Mouse (Mus musculus) ES-E14 (cell line): ENCODE results near the gene Cx3cr1. TPM values are rescaled to one million over a fixed set of nuclear protein-coding genes. Genes with fewer than 3 reads are reported as not detected.

Source experiments
- DNase-seq: peaks from one replicate; pipeline ENCODE4 v3.0.0-alpha.2; 2013; ENCODE audit warnings: low read depth, low spot score
- H3K27ac ChIP-seq: 2 replicates; pipeline ENCODE4 v1.5.1; 2012; ENCODE audit warnings: low read depth, mild to moderate bottlenecking, low read length, moderate library complexity, mixed read lengths; ENCODE audit not compliant: poor library complexity, insufficient read depth, severe bottlenecking
- H3K36me3 ChIP-seq: 2 replicates; pipeline ENCODE4 v1.6.1; 2012; ENCODE audit warnings: mild to moderate bottlenecking, low read length, moderate library complexity, mixed read lengths; ENCODE audit not compliant: control insufficient read depth, poor library complexity, insufficient read depth, severe bottlenecking
- H3K4me1 ChIP-seq, 2 experiments: fragments of 150-350 bp in 1 of 2; sonication (generic) in 1 of 2; 2 replicates each; pipeline ENCODE4 v1.6.1; 2012; ENCODE audit warnings: low read length in 2 of 2, mild to moderate bottlenecking in 1 of 2, mixed read lengths in 1 of 2; ENCODE audit not compliant: control insufficient read depth in 2 of 2, insufficient read depth in 2 of 2, poor library complexity in 1 of 2
- H3K4me3 ChIP-seq, 2 experiments: fragments of 150-350 bp in 1 of 2; sonication (generic) in 1 of 2; 2 replicates each; pipeline ENCODE4 v1.5.1; 2012; ENCODE audit warnings: low read length in 2 of 2, low read depth in 1 of 2, mild to moderate bottlenecking in 1 of 2, mixed read lengths in 1 of 2; ENCODE audit not compliant: insufficient read depth in 1 of 2, poor library complexity in 1 of 2, severe bottlenecking in 1 of 2
- H3K9ac ChIP-seq: 2 replicates; pipeline ENCODE4 v1.6.1; 2012; ENCODE audit warnings: low read depth, mild to moderate bottlenecking, low read length, mixed read lengths; ENCODE audit not compliant: poor library complexity, insufficient read depth, severe bottlenecking
- H3K9me3 ChIP-seq: fragments of 150-350 bp; sonication (generic); 2 replicates; pipeline ENCODE4 v1.6.1; 2012; ENCODE audit warnings: low read depth, mild to moderate bottlenecking, low read length; ENCODE audit not compliant: control insufficient read depth, insufficient read depth
- CHD2 ChIP-seq: IDR thresholded peaks from 2 replicates; pipeline ENCODE4 v1.6.1; 2014; ENCODE audit warnings: mild to moderate bottlenecking, low read depth, low read length, inconsistent platforms
- HCFC1 ChIP-seq: IDR thresholded peaks from 2 replicates; pipeline ENCODE4 v1.6.1; 2012; ENCODE audit warnings: low read length, inconsistent platforms, borderline replicate concordance; ENCODE audit not compliant: insufficient read depth
- MAFK ChIP-seq: IDR thresholded peaks from 2 replicates; pipeline ENCODE4 v1.6.1; 2014; ENCODE audit warnings: mild to moderate bottlenecking, low read depth, low read length, inconsistent platforms; ENCODE audit not compliant: insufficient read depth
- ZC3H11A ChIP-seq: IDR thresholded peaks from 2 replicates; pipeline ENCODE4 v1.6.1; 2012; ENCODE audit warnings: low read depth, mild to moderate bottlenecking, inconsistent platforms, low read length, borderline replicate concordance
- ZNF384 ChIP-seq: IDR thresholded peaks from 2 replicates; pipeline ENCODE4 v1.6.1; 2012; ENCODE audit warnings: low read depth, low read length, inconsistent platforms
- in situ Hi-C, 2 experiments: fragments of 600-800 bp; cut with MboI; formaldehyde crosslinking; loops; one replicate each; pipeline ENCODE4 v1.15.1; 2025; ENCODE audit warnings: low sequenced_read_pairs in 2 of 2, inconsistent platforms in 1 of 2; ENCODE audit not compliant: unreplicated experiment in 2 of 2
- total RNA-seq: library from RNA; depleted of rRNA; stranded (reverse); fragments of 300-350 nt; gene quantifications from 2 replicates; pipeline ENCODE4 v1.2.3, GENCODE M21; 2012

Cx3cr1 gene
- total RNA-seq, 1 experiment, result 0.09 TPM

- Histone ChIP-seq H3K4me3 (peak overlapping the region; percentile 52 to 58), H3K9me3 (no peaks in the 10 kb centered on the region), H3K4me1 (peaks cover 14 to 29% of the 10 kb centered on the region in 2 experiments), H3K36me3 (no peaks in the 10 kb centered on the region), H3K27ac (peak overlapping the region; percentile 41; the same call in 1 of the 2 replicates), H3K9ac (peak overlapping the region; percentile 67)
- DNase-seq, result peak; percentile 93
- in situ Hi-C loops, result no loop called here
- no peak for TF ChIP-seq ZNF384
- TF ChIP-seq ZC3H11A, result no peak
- TF ChIP-seq MAFK, result no peak
- TF ChIP-seq HCFC1, result no peak
- no peak for TF ChIP-seq CHD2
Observed at GRCm38 (mm10) chr9:120010781-120011511, 58.7 kb downstream of the Cx3cr1 start.

GRCm38 (mm10) chr9:120009871-120010270 is 59.8 kb downstream of the Cx3cr1 start:
- in situ Hi-C loops, result no loop called here
- peaks cover 14 to 32% of the 10 kb centered on the region in 2 experiments for H3K4me1 ChIP-seq
- no peaks in the 10 kb centered on the region for H3K36me3 ChIP-seq
- no peaks in the 10 kb centered on the region for H3K9me3 ChIP-seq
- H3K4me3 ChIP-seq, result no peak overlapping the region
- TF ChIP-seq MAFK (no peak), ZC3H11A (no peak), HCFC1 (no peak), CHD2 (no peak), ZNF384 (no peak)
- no peak for DNase-seq
- H3K9ac ChIP-seq, result no peak overlapping the region
- peak overlapping the region; percentile 51; the same call in 1 of the 2 replicates for H3K27ac ChIP-seq

- Histone ChIP-seq H3K9me3 (no peaks in the 10 kb centered on the region), H3K4me3 (no peak overlapping the region), H3K27ac (peak overlapping the region; percentile 51; the same call in 1 of the 2 replicates), H3K4me1 (peaks cover 14 to 32% of the 10 kb centered on the region in 2 experiments), H3K36me3 (no peaks in the 10 kb centered on the region), H3K9ac (no peak overlapping the region; the same call in 1 of the 2 replicates)
- DNase-seq, result peak; percentile 54
- in situ Hi-C loops, result no loop called here
- TF ChIP-seq ZC3H11A, result no peak
- TF ChIP-seq HCFC1, result no peak
- TF ChIP-seq MAFK, result no peak
- no peak for TF ChIP-seq CHD2
- TF ChIP-seq ZNF384, result no peak
Observed at GRCm38 (mm10) chr9:120009226-120009841, 60.3 kb downstream of the Cx3cr1 start.

- Histone ChIP-seq H3K4me1 (peaks cover 8 to 34% of the 10 kb centered on the region in 2 experiments; a peak in 3 of 4 replicates), H3K9me3 (no peaks in the 10 kb centered on the region), H3K36me3 (no peaks in the 10 kb centered on the region), H3K27ac (0 out of 2 replicates have a peak overlapping the region, but pooled peaks have one; percentile 8), H3K9ac (no peak overlapping the region; the same call in 1 of the 2 replicates), H3K4me3 (no peak overlapping the region)
- in situ Hi-C loops, result no loop called here
- no peak for TF ChIP-seq HCFC1
- no peak for TF ChIP-seq ZNF384
- TF ChIP-seq MAFK, result no peak
- TF ChIP-seq ZC3H11A, result no peak
- no peak for TF ChIP-seq CHD2
- no peak for DNase-seq
Observed at GRCm38 (mm10) chr9:120007833-120008232, 61.8 kb downstream of the Cx3cr1 start.
